Mouse (Mus musculus) C2C12 (cell line): ENCODE measurements at regions not wholly inside any gene's neighbourhood (a gene's known extent, or its start where the extent isn't known, plus 50 kb on each side); places are given as distances from the start of the nearest gene placed in this dataset.

ENCODE experiments used
- CTCF ChIP-seq: IDR thresholded peaks from one replicate; pipeline ENCODE4 v1.5.1; 2011; ENCODE audit not compliant: control insufficient read depth, insufficient read depth, insufficient read length
- FOSL1 ChIP-seq: IDR thresholded peaks from one replicate; pipeline ENCODE4 v1.8.0; 2011; ENCODE audit warnings: mild to moderate bottlenecking, low read length; ENCODE audit not compliant: poor library complexity, insufficient read depth, severe bottlenecking
- MAX ChIP-seq: IDR thresholded peaks from one replicate; pipeline ENCODE4 v1.6.1; 2011; ENCODE audit warnings: mild to moderate bottlenecking, control low read depth
- MYOD1 ChIP-seq: IDR thresholded peaks from one replicate; pipeline ENCODE4 v1.6.1; 2011; ENCODE audit warnings: low read depth; ENCODE audit not compliant: control insufficient read depth, insufficient read length
- MYOG ChIP-seq: IDR thresholded peaks from one replicate; pipeline ENCODE4 v1.6.1; 2011; ENCODE audit not compliant: control insufficient read depth, insufficient read length; ENCODE audit errors: extremely low read depth
- USF1 ChIP-seq: IDR thresholded peaks from one replicate; pipeline ENCODE4 v1.6.1; 2011; ENCODE audit warnings: low read depth, mild to moderate bottlenecking, control low read depth, moderate library complexity

- no peak for TF ChIP-seq CTCF
- no peak for TF ChIP-seq MYOD1
- no peak for TF ChIP-seq MYOG
- TF ChIP-seq MAX = no peak
- no peak for TF ChIP-seq FOSL1
- TF ChIP-seq USF1 = no peak
Observed at GRCm38 (mm10) chr11:39411691-39412090, 1283.3 kb downstream of the Mat2b start.
